Mouse (Mus musculus) brain, embryonic 14.5 days (tissue): ENCODE results near the gene Psen2.

Experiments used
- CTCF ChIP-seq: fragments of 200-500 bp; IDR thresholded peaks from 2 replicates; pipeline ENCODE4 v1.5.1; 2012; ENCODE audit warnings: inconsistent platforms, mild to moderate bottlenecking, moderate library complexity, borderline replicate concordance; ENCODE audit not compliant: insufficient read depth, insufficient read length; ENCODE audit errors: extremely low read depth
- POLR2A ChIP-seq: fragments of 200-500 bp; IDR thresholded peaks from 2 replicates; pipeline ENCODE4 v1.6.1; 2012; ENCODE audit warnings: mild to moderate bottlenecking, inconsistent platforms, borderline replicate concordance; ENCODE audit not compliant: poor library complexity, insufficient read depth, insufficient read length, severe bottlenecking; ENCODE audit errors: extremely low read depth

- TF ChIP-seq CTCF (no peak), POLR2A (no peak)
Observed at GRCm38 (mm10) chr1:180303600-180303999, 40.4 kb upstream of the Psen2 start.
